Mouse (Mus musculus) E14TG2a.4 (cell line): ENCODE measurements around the gene Pofut1.
A peak's percentile ranks its signal among the peaks of the same experiment; 100 is the strongest.
"Not testable (repeated sequence)": the region's sequence is repeated elsewhere in the genome, so short reads cannot be mapped to it uniquely, and the experiment has no call there.

ENCODE experiments used
- H3K27me3 ChIP-seq: 2 replicates; pipeline ENCODE4 v1.6.1; 2014; ENCODE audit warnings: low read length, control low read depth; ENCODE audit not compliant: insufficient read depth
- H3K36me3 ChIP-seq: 2 replicates; pipeline ENCODE4 v1.6.1; 2014; ENCODE audit warnings: low read length, control low read depth; ENCODE audit not compliant: insufficient read depth
- H3K4me1 ChIP-seq: replicated peaks from 2 replicates; pipeline ENCODE4 v1.6.1; 2014; ENCODE audit warnings: low read depth, low read length, control low read depth
- H3K4me3 ChIP-seq: replicated peaks from 2 replicates; pipeline ENCODE4 v1.5.1; 2014; ENCODE audit warnings: mild to moderate bottlenecking, low read length
- H3K9me3 ChIP-seq: 2 replicates; pipeline ENCODE4 v1.6.1; 2014; ENCODE audit warnings: low read length, control low read depth
- CTCF ChIP-seq: conservative IDR thresholded peaks from 2 replicates; pipeline ENCODE4 v1.5.1; 2014; ENCODE audit warnings: low read length
- NANOG ChIP-seq: IDR thresholded peaks from 2 replicates; pipeline ENCODE4 v1.6.1; 2014; ENCODE audit warnings: borderline replicate concordance, low read length, mixed read lengths
- POU5F1 ChIP-seq: IDR thresholded peaks from 2 replicates; pipeline ENCODE4 v1.6.1; 2014; ENCODE audit warnings: low read length, borderline replicate concordance

Pofut1 gene

DNA sequence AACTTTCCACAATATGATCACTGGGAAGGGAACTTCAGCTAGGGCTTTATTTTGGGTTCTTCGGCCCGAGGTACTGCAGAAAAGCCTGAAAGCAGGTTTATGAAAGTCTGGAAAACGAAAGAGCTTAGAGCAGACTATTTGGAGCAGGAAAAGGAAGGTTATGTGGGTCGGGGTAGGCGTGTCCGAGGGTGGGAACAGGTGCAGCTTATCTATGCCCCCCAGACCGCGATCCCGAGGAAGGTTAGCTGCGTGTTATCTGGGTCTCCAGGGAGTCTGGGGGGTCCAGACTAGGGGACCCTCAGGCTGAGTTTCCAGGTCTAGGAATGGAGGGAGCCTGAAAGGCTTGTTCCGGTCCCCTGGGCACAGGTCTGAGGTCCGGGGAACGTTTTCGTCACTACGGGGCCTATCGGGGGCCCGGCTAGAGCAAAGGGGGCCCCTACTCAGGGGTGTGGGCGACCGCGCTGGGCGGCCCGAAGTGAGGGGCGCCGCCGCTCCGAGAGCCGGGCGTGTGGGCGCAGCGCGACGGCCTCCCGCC is 565 bp upstream of the Pofut1 start:
- Histone ChIP-seq H3K4me3 (peak overlapping the region; percentile 93), H3K9me3 (no peaks in the 10 kb centered on the region), H3K36me3 (peaks cover 49% of the 10 kb centered on the region), H3K4me1 (peaks cover 26% of the 10 kb centered on the region), H3K27me3 (no peaks in the 10 kb centered on the region)
- TF ChIP-seq CTCF = no peak
- TF ChIP-seq POU5F1 = no peak
- no peak for TF ChIP-seq NANOG

DNA sequence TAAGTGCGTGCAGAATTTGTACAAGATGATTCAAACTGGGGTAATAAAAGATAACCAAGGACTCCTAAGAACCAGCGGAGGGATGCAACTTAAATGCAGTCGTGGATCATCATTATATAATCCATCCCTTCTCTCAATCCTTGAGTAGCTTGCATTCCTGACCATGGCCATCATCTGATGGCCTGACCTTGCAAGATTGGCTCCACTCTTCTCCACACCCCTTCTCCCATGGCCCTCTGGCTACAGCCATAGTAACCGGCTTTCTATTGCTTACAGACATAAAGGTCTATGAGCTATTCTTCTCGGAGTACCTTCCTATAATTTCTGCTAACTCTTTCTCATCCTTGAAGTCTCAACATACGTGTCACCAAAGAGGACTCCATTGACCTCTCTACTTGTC is 823 bp downstream of the Pofut1 start:
- H3K9me3 ChIP-seq = no peaks in the 10 kb centered on the region
- peak overlapping the region; percentile 93 for H3K4me3 ChIP-seq
- peaks cover 26% of the 10 kb centered on the region for H3K4me1 ChIP-seq
- peaks cover 46% of the 10 kb centered on the region for H3K36me3 ChIP-seq
- H3K27me3 ChIP-seq = no peaks in the 10 kb centered on the region
- TF ChIP-seq CTCF (no peak), POU5F1 (no peak), NANOG (no peak)

DNA sequence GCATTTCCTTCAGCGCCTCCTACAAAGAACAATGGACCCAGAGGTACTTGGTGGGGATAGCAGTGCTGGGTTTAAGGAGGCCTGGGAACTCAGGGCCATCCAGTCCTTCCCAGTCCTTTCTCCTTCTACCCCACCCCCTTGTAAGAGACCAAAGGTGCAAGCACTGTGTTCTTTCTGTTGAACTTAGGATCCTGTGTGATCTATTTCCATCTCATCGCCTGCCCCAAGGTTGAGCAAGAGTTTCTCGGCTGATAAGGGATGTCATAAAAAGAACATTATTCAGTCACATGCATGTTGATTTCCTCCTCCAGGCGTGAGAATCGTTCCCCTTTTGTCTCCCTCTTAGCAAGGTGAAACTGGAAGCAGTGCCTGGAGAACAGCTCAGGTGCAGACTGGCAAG is 8.4 kb downstream of the Pofut1 start:
- Histone ChIP-seq H3K27me3 (no peaks in the 10 kb centered on the region), H3K4me3 (no peak overlapping the region), H3K4me1 (no peaks in the 10 kb centered on the region), H3K36me3 (peaks cover 59% of the 10 kb centered on the region), H3K9me3 (no peaks in the 10 kb centered on the region)
- no peak for TF ChIP-seq NANOG

DNA sequence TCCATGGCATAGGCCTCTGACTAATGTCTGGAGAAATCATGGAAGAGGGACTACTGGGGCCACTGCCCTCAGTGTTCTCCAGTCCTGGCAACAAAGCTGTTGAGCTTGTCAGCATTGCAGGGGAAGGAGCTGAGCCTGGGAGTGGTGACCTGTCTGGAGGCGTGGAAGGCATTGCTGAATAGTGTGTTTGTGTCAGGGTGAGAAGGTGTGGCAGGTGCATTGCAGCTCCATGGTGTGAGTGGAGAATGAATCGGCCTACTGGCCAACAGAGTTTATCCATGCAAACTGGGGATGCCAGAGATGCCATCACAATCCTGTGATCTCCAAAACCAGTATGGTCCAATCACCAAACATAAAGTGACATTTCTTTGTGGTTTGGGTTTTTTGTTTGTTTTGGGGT is 15.3 kb downstream of the Pofut1 start:
- no peak overlapping the region for H3K4me3 ChIP-seq

DNA sequence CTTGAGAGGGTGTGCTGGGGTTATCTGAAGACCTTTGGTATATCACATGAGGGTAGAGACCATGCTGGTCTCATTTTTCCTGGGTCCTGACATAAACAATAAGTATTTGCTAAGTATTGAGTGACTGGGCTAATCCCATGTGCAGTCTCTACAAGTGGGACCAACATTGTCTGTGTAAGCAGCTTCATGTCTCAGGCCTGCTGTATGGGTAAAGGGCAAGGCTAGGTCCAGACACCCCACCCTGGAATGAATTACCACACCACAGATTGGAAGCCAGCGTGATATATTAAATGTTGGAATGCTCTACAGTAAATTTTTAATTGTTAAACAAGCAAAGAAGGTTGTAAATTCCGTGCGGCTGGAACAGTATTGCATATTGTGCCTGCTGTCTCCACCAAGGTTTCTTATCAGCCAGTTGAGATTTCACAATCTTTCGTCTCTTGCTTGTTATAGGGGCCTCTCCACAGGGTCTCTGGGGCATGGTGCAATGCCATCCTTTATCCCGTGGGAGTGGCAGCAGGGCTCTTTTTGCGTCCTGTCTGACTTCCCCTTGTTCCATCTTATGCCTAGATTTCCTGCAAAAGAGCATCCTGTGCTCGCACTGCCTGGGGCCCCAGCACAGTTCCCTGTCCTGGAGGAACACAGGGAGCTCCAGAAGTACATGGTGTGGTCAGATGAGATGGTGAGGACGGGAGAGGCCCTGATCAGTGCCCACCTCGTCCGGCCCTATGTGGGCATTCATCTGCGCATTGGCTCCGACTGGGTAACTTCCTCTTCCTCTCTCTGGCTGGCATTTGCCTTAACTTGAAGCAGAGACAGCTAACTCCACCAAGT is 17.9 kb downstream of the Pofut1 start:
- no peaks in the 10 kb centered on the region for H3K27me3 ChIP-seq
- H3K4me1 ChIP-seq = no peaks in the 10 kb centered on the region
- TF ChIP-seq NANOG (no peak), POU5F1 (no peak), CTCF (no peak)
- H3K4me3 ChIP-seq = no peak overlapping the region
- H3K9me3 ChIP-seq = no peaks in the 10 kb centered on the region
- H3K36me3 ChIP-seq = peaks cover 43% of the 10 kb centered on the region

More for the DNA sequence above, 15.3 kb downstream of the Pofut1 start:
- Histone ChIP-seq H3K9me3 (no peaks in the 10 kb centered on the region), H3K36me3 (peaks cover 35% of the 10 kb centered on the region), H3K4me1 (no peaks in the 10 kb centered on the region), H3K27me3 (no peaks in the 10 kb centered on the region)
- TF ChIP-seq POU5F1 (no peak), NANOG (no peak), CTCF (no peak)

DNA sequence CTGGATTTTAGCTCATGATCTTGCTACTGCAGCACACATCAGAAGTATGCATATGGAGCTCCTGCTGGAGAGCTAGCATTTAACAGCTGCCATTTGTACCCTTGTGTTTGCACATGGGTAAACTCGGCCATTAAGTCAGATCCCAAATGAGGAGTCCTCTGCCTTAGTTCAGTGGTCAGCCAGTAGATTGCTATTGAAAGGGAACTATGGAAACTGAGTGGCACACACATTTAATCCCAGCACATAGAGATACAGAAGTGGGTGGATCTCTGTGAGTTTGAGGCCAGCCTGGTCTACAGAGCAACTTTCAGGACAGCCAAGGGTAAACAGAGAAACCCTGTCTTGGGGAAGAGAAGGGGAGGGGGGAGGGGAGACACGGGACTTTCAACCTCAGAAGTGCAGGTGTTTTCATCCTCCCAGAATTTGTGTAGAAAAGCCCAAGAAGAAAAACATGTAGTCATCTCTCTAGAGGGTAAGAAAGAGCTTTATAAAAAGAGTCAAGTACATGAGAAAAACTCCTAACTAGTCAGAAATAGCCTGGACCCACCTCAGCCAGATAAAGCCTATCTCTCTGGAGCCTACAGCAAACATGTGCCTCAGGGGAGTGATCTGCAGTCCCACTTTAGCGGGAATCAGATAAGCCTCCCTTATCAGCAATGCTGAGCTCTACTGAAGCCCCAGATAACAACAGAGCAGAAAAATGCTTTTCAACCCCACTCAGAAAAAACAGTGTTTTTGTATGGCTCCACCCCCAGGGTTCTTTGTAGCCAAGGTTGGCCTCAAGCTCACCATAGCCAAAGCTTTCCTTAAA is 18.7 kb downstream of the Pofut1 start:
- Histone ChIP-seq H3K9me3 (no peaks in the 10 kb centered on the region), H3K27me3 (no peaks in the 10 kb centered on the region), H3K4me3 (no peak overlapping the region), H3K4me1 (no peaks in the 10 kb centered on the region), H3K36me3 (peaks cover 48% of the 10 kb centered on the region)
- no peak for TF ChIP-seq NANOG
- TF ChIP-seq CTCF = no peak
- no peak for TF ChIP-seq POU5F1

DNA sequence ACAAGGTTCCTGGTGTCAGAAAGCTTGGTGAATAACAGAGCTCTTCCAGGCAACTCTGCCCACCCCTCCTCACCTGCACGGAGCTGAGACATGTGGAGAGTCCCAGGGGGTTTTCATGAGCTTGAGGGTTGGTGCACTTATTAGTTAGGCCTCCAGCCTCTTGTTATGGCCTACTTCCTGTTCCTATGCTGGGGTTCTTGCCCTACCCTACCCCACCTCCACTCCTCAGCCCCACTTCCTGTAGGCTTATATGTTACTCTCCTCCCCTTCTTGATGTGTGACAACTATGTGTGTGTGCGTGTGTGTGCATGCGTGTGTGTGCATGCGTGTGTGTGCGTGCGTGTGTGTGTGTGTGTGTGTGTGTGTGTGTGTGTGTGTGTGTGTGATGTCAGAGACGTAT is 21.7 kb downstream of the Pofut1 start:
- peaks cover 66% of the 10 kb centered on the region for H3K36me3 ChIP-seq
- H3K4me3 ChIP-seq = no peak overlapping the region
- H3K9me3 ChIP-seq = no peaks in the 10 kb centered on the region
- no peaks in the 10 kb centered on the region for H3K27me3 ChIP-seq
- H3K4me1 ChIP-seq = no peaks in the 10 kb centered on the region
- TF ChIP-seq CTCF = no peak
- TF ChIP-seq POU5F1 = no peak
- TF ChIP-seq NANOG = no peak

DNA sequence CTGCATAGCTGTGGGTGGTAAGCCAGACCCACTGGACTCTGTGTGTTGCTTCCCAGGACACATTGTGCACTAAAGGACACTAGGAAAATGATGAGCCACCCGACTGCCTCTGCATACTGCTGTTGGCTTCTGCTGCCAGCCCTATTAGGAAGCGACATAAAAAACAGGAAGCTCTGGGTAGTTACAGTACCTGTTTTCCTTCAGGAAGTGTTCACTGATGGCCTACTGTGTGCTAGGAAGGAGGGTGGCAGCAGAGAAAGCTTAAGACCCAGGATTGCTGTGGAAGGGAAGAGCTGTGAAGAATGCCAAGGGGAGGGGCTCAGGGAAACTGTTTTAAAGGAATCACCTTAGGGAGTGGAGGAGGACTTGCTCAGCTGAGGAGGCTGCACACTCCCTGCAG is 26.0 kb downstream of the Pofut1 start:
- H3K4me1 ChIP-seq = no peaks in the 10 kb centered on the region
- no peaks in the 10 kb centered on the region for H3K9me3 ChIP-seq
- H3K36me3 ChIP-seq = peaks cover 39% of the 10 kb centered on the region
- TF ChIP-seq NANOG = no peak
- TF ChIP-seq CTCF = no peak
- no peak for TF ChIP-seq POU5F1
- no peak overlapping the region for H3K4me3 ChIP-seq
- H3K27me3 ChIP-seq = no peaks in the 10 kb centered on the region

DNA sequence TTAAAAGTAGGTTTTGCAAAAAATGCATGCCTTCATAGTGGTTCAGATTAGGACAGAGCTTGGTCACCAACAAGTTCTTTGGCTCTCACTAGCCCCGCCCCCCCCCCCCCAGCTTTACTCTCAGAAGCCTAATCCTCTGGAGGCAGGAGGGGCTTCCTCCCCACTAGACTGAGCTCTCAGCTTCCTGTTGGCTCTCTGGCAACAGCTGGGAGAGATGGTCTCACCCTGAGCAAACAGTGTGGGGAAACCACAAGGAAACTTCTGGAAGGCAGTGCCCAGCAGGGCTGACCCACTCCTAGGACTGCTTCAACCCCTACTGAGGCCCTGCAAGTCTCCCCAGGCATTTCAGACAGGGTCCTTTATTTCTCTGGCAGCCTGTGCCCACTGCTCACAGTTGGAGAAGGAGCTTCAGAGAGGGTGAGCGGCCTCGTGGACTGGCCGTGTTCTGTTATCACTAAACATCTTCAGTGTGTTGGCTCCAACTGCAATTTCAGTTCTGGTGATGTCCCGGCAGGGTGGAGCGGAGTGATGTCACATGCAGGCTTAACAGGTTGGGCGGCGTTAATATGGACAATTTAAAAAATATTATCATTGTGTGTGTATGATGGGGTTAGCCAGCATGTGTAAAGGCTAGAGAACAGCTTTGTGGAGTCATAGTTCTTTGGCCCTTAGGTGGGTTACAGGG is 29.0 kb downstream of the Pofut1 start:
- H3K4me3 ChIP-seq, H3K27me3 ChIP-seq, H3K9me3 ChIP-seq: not testable (repeated sequence)
- Histone ChIP-seq H3K36me3 (peaks cover 15% of the 10 kb centered on the region), H3K4me1 (peaks cover 19% of the 10 kb centered on the region)

DNA sequence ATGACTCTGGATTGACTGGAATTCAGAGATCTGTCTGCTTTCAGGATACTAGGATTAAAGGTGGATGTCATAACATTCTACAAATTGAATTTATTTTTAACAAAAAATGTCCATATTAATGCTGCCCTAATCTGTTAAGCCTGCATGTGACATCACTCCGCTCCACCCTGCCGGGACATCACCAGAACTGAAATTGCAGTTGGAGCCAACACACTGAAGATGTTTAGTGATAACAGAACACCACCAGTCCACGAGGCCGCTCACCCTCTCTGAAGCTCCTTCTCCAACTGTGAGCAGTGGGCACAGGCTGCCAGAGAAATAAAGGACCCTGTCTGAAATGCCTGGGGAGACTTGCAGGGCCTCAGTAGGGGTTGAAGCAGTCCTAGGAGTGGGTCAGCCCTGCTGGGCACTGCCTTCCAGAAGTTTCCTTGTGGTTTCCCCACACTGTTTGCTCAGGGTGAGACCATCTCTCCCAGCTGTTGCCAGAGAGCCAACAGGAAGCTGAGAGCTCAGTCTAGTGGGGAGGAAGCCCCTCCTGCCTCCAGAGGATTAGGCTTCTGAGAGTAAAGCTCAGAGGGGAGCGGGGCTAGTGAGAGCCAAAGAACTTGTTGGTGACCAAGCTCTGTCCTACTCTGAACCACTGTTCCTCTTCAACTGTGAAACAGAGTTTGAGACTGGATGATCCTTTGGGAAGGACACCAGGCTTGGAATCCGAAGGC is 33.0 kb downstream of the Pofut1 start:
- peaks cover 25% of the 10 kb centered on the region for H3K4me1 ChIP-seq
- not testable (repeated sequence) for H3K27me3 ChIP-seq

More for the DNA sequence above, 33.0 kb downstream of the Pofut1 start:
- not testable (repeated sequence) for H3K36me3 ChIP-seq, H3K4me3 ChIP-seq, H3K9me3 ChIP-seq
